Mouse (Mus musculus): ENCODE data around the gene Rad51c. TPM values are rescaled to one million over a fixed set of nuclear protein-coding genes. Genes with fewer than 3 reads are reported as not detected.

The Rad51c gene
- polyA plus RNA-seq, 1 experiment: not detected

DNA sequence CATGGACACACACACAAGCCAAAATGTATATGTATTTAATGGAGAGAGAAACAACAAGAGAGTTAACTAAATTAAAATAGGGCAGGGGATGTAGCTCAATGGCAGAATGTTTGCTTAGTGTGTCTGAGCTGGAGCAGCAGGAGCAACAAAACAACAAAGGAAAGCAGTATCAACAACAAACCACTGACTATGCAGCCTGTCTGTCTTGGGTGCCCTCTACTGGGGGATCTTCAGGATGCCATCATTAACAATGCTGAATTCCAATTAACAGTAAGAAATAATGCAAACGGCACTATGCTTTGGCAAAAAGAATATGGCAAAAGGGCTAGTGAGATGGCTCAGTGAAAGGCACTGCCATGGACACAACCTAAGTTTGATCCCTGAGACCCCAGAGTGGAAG, 10.9 kb downstream of the Rad51c start:
- WGBS: 0% methylated on average over 1 of the region's 1 CpGs
- Histone ChIP-seq H3K27ac (ENCODE audit: insufficient read depth, low read depth, low read length) (no peak overlapping the region), H3K4me3 (ENCODE audit: insufficient read depth, low read depth, low read length) (no peak overlapping the region), H3K4me1 (ENCODE audit: control insufficient read depth, insufficient read depth, low read length) (no peaks in the 10 kb centered on the region)
- no peak for TF ChIP-seq CTCF (IDR thresholded peaks at IDR 0.05; ENCODE audit: insufficient read depth, low read depth, low read length)

DNA sequence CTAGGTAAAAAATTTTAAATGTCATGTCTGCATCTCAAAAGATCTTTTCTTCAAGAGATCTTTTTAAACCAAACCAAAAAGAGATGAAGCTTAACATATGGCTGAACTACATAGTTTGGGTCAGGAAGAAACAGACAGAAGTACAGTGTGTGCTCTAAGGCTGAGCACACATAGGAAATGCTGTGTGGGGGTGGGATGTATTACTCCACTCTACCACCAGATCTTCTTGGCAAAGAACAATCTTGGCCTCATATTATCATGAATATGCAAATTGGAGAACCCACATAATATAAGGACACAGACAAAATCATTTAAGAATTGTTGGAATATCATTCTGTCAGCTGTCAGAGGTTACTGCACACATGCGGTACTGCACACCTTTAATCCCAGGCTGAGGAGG, 19.1 kb downstream of the Rad51c start:
- Histone ChIP-seq H3K4me1 (ENCODE audit: control insufficient read depth, insufficient read depth, low read length) (no peaks in the 10 kb centered on the region), H3K4me3 (ENCODE audit: insufficient read depth, low read depth, low read length) (no peak overlapping the region), H3K27ac (ENCODE audit: insufficient read depth, low read depth, low read length) (no peak overlapping the region)
- TF ChIP-seq CTCF (IDR thresholded peaks at IDR 0.05; ENCODE audit: insufficient read depth, low read depth, low read length): no peak
- TF ChIP-seq POLR2A (IDR thresholded peaks at IDR 0.05; ENCODE audit: insufficient read depth, low read depth, low read length): no peak
- 100% methylated on average over 1 of the region's 1 CpGs for WGBS

DNA sequence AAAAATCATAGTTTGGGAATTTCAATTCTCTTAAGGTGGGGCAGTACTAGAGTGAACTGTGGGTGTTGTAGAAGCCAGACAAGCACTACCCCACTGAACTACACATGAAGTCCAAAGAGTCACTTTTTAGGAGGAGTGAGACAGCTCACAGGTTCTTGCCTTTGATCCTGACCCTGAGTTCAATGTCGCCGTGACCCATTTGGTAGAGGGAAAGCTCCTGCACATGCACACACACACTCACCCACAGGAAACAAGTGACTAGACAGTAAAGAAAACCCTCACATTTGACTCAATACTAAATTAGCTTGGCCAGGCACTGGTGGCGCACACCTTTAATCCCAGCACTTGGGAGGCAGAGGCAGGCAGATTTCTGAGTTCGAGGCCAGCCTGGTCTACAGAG, 20.2 kb downstream of the Rad51c start:
- H3K27ac ChIP-seq (ENCODE audit: insufficient read depth, low read depth, low read length): no peak overlapping the region
- no peaks in the 10 kb centered on the region for H3K4me1 ChIP-seq (ENCODE audit: control insufficient read depth, insufficient read depth, low read length)
- no peak overlapping the region for H3K4me3 ChIP-seq (ENCODE audit: insufficient read depth, low read depth, low read length)
- no peak for TF ChIP-seq CTCF (IDR thresholded peaks at IDR 0.05; ENCODE audit: insufficient read depth, low read depth, low read length)
- no peak for TF ChIP-seq POLR2A (IDR thresholded peaks at IDR 0.05; ENCODE audit: insufficient read depth, low read depth, low read length)
- WGBS: 98% methylated on average over 4 of the region's 4 CpGs

DNA sequence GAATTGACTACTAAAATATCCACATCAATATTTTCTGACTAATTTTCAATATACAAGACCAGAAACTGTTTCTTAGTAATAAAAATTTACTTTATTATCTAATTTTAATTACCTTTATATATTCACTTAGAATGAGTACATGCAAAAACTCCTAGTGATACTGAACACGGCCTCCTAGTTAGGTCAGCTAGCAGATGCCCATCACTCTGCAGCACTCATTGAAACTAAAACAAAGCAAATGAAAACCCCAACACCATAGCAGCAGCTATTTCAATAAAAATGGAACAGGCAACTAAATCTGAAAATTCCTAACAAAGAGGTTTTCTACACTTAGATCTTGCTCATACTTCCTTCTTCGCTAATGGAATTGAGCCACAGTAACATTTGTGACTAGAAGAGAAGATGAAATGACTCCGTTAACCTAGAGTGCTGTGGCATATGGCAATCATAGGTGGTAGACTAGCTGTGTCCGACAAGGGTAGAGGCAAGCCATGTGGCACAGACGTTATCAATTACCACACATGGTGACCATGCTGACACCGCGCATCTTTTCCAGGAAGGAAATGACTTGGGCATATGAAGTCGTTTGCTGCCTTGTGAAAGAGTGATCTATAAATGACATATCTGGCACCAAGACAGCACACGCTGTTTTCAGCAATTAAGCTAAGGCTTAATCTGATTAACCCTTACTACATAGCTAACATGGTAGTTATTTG, 36.7 kb downstream of the Rad51c start:
- Histone ChIP-seq H3K4me3 (ENCODE audit: insufficient read depth, low read depth, low read length) (no peak overlapping the region), H3K4me1 (ENCODE audit: control insufficient read depth, insufficient read depth, low read length) (no peaks in the 10 kb centered on the region), H3K27ac (ENCODE audit: insufficient read depth, low read depth, low read length) (no peak overlapping the region)
- TF ChIP-seq CTCF (IDR thresholded peaks at IDR 0.05; ENCODE audit: insufficient read depth, low read depth, low read length) (no peak), POLR2A (IDR thresholded peaks at IDR 0.05; ENCODE audit: insufficient read depth, low read depth, low read length) (no peak)
- WGBS: 79% methylated on average over 9 of the region's 9 CpGs

DNA sequence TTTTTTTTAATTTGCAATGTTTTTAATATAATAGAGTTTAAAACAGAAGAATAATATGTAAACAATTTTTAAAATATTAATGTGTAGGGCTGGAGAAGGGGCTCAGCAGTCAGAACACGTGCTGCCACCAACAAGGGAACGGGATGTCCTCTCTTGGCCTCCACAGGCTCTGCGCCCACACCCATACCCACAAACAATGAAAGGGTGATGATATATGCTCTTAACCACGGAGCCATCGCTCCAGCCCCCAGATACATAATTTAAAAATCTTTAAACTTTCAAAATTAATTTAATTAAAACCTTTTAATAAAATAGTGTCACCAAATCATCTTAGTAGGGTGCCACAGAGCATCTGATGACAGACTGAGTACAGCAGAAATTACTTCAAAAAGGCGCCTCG, 37.7 kb downstream of the Rad51c start:
- TF ChIP-seq POLR2A (IDR thresholded peaks at IDR 0.05; ENCODE audit: insufficient read depth, low read depth, low read length) (no peak), CTCF (IDR thresholded peaks at IDR 0.05; ENCODE audit: insufficient read depth, low read depth, low read length) (no peak)
- WGBS: 83% methylated on average over 7 of the region's 7 CpGs
- Histone ChIP-seq H3K27ac (ENCODE audit: insufficient read depth, low read depth, low read length) (no peak overlapping the region), H3K4me3 (ENCODE audit: insufficient read depth, low read depth, low read length) (no peak overlapping the region), H3K4me1 (ENCODE audit: control insufficient read depth, insufficient read depth, low read length) (no peaks in the 10 kb centered on the region)

DNA sequence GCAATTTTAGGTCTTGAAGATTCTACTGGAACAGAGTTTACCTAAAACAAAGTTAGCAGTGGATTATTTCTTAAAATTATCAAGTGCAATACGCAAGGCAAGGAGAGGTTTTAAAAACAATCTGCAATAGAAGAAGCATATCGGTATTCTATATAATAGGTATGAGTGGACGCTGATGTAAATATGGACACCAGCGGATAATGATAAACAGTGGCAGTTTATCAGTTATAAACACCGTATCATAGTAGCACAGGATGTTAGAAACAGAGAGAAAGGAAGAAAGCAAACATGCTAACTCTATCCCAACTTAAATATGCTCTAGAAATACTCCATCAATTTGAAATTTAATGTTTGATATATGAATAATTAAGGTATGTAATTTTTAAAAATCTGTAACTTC, 39.6 kb downstream of the Rad51c start:
- 97% methylated on average over 5 of the region's 5 CpGs for WGBS
- no peak overlapping the region for H3K27ac ChIP-seq (ENCODE audit: insufficient read depth, low read depth, low read length)
- TF ChIP-seq CTCF (IDR thresholded peaks at IDR 0.05; ENCODE audit: insufficient read depth, low read depth, low read length): no peak
- no peak for TF ChIP-seq POLR2A (IDR thresholded peaks at IDR 0.05; ENCODE audit: insufficient read depth, low read depth, low read length)
- H3K4me3 ChIP-seq (ENCODE audit: insufficient read depth, low read depth, low read length): no peak overlapping the region
- 0 out of 2 replicates have a peak, but pooled peaks cover 2% of the 10 kb centered on the region for H3K4me1 ChIP-seq (ENCODE audit: control insufficient read depth, insufficient read depth, low read length)

DNA sequence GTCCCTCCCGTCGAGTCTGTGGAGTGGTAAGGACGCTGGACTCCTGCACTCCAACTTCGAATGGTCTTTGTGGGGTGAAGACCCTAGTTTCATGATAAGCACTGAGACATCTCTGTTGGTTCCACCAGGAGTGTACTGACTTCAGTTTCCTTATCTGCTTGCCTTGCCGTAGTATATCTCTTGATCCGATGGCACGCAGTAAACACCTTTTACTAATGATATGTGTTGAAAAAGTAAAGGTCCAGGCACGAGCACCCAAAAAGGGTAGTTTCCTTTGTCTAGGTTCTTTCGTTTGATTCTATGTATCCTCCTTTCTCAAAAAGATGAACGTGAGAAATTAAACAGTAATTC, 45.5 kb downstream of the Rad51c start:
- 3% methylated on average over 10 of the region's 10 CpGs for WGBS
- H3K4me1 ChIP-seq (ENCODE audit: control insufficient read depth, insufficient read depth, low read length): peaks cover 4% of the 10 kb centered on the region; the same call in 1 of the 2 replicates
- H3K4me3 ChIP-seq (ENCODE audit: insufficient read depth, low read depth, low read length): peak overlapping the region; percentile 89
- peak overlapping the region; percentile 92 for H3K27ac ChIP-seq (ENCODE audit: insufficient read depth, low read depth, low read length)
- TF ChIP-seq POLR2A (IDR thresholded peaks at IDR 0.05; ENCODE audit: insufficient read depth, low read depth, low read length): no peak
- TF ChIP-seq CTCF (IDR thresholded peaks at IDR 0.05; ENCODE audit: insufficient read depth, low read depth, low read length): no peak

DNA sequence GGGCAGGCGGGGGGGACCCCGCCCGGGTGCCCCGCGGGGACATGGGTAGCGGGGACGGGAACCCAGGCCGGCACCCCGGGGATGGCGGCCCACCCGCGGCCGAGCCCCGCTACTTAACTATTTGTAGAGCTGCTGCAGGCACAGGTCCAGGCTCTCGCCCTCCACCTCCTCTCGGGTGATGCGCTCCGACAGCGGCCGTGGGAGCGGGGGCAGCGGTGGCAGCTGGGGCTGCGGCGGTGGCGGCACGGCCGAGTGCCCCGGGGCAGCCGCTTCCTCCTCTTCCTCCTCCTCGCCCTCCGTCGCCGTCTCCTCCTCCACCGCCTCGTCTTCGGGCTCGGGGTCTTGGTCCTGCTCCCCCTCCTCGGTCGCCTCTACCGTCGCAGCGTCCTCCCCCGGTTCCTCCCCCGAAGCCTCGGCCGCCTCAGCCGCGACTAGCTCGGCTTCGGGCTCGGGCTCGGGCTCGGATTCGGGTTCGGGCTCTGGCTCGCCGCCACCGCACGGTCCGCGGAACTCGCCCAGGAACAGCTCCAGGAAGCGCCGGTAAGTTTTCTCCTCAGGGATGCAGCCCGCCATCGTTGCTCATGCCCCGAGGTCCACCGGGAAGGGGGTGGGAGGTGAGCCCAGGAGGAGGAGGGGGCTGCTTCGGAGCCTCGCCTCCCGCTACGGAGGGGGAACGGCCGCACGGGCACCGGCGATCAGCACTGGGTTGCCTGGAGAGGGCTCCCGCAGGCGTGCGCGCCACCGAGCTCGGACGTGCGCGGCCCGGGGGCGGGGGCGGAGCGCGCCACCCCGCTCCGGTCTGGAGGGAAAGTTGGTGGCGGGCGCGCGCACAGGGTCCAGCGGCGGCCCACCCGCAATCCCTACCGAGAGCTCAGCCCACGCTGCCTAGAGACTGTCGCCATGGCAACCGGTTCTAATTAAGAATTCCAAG, 46.2 kb downstream of the Rad51c start, which contains the start of gene Ppm1e:
Ppm1e (minus strand) TSS at position 693 of the 931 bp plus-strand sequence.
- Histone ChIP-seq H3K27ac (ENCODE audit: insufficient read depth, low read depth, low read length) (peak within 1 kb of the TSS; percentile 92), H3K4me3 (ENCODE audit: insufficient read depth, low read depth, low read length) (peak within 1 kb of the TSS; percentile 89), H3K4me1 (ENCODE audit: control insufficient read depth, insufficient read depth, low read length) (peaks cover 4% of the 10 kb centered on the region; the same call in 1 of the 2 replicates)
- TF ChIP-seq POLR2A (IDR thresholded peaks at IDR 0.05; ENCODE audit: insufficient read depth, low read depth, low read length) (peak; percentile 85), CTCF (IDR thresholded peaks at IDR 0.05; ENCODE audit: insufficient read depth, low read depth, low read length) (0 out of 2 replicates have a peak, but pooled peaks have one; percentile 29)
- under 1% methylated on average over 104 of the region's 104 CpGs for WGBS
